Mouse (Mus musculus) frontal cortex, postnatal 36 days (tissue): ENCODE measurements around the gene Ecm1.

Experiments used
- DNase-seq, 2 experiments: peaks; one replicate each; pipeline ENCODE4 v3.0.0; 2022; ENCODE audit warnings: low spot score in 2 of 2

Gene Ecm1

DNA sequence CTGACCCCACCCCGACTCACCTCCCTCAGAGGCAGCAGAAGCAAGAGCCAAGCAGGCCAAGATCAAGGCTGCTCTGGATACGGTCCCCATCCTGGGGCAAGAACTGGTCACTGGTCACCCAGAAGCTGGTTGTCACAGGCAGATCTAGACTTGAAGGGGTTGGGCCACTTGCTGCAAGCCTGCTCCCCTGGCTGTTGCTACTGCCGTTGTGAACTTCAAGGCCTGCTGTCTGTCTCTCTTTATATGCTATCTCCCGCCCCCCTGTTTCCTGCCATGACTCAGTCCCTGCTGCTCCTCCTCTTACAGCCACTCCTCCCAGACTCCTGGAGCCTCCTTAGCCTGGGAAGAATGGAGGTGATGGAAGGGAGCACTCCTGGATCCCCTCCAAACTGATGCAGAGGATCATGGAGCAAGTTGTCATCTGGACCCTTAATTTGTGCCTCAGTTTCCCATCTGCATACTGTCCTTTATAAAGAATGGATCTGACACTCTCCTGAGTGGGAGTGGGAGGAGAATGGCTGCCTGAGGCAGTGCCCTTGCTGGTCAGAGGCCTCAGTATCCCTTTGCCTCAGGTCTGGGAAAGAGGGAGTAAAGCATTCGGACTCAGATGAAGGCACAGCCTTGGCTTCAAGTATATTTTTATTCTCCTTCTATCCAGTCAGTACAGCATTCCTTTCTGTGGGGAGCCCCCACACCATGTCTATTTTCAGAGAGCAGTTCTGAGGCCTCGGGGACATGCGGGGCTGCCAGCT, at the start of gene Ecm1:
Gene Ecm1 (minus strand): TSS at position 217 of the 752 bp plus-strand sequence.
- DNase-seq, result peak; percentile 54 to 56

GRCm38 (mm10) chr3:95785501-95785900, 46.1 kb upstream of the Ecm1 start:
- no peak for DNase-seq

DNA sequence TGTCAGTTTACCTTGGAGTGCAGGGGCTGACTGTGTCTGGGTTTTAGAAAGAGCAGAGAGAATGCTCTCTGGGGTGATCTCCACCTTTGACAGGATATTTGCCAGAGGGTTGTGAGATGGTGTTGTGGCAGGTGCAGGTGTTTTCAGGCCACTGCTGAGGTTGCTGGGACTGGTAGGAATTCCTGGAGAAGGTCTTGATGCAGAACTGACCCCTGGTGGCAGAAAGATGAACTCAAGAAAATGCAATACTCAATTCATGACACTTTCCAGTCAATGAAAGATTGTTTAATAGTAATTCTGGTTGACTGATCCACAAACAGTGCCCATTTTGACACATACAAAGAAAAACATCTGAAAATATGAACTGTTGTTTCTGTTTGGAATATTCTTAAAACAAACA, 32.6 kb upstream of the Ecm1 start:
- no peak for DNase-seq

DNA sequence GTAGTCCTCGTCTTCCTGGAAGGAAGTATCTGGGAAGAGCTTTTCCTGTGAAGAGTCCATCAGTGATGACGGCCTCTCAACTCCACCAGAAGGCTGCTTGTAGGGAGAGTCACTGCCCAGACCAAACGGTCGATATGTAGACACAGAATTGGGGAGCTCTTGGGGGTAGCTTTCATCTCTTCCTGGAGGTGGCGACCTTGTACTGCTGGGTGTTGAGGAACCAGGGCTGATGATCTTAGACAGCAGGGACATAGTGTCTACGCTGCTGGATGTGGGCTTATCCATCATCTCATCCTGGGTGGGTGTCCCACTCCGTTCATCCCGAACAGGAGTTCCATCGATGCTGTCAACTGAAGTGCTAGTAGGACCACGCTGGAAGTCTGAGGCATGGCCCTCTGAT, 26.2 kb upstream of the Ecm1 start:
- DNase-seq, result no peak

DNA sequence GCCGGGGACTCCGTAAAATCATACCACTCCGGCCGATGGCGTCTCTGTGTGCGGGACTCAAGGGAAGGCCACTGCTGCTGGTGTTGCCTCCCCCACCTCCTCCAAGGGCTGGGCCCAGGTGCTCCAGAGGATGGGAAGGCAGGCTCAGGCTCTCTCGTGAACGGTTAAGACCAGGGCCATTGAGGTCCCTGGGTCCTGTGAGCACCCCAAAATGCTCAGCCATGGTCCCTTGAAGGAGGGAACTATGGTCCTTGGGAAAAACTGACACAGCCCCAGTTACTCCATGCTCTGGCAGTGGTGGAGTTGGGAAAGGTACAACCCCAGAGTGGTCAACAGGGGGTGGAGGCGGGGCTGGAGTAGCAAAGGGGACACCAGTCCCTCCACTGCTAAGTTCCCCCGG, 24.4 kb upstream of the Ecm1 start:
- no peak for DNase-seq

GRCm38 (mm10) chr3:95762961-95763360, 23.6 kb upstream of the Ecm1 start:
- DNase-seq, result no peak

DNA sequence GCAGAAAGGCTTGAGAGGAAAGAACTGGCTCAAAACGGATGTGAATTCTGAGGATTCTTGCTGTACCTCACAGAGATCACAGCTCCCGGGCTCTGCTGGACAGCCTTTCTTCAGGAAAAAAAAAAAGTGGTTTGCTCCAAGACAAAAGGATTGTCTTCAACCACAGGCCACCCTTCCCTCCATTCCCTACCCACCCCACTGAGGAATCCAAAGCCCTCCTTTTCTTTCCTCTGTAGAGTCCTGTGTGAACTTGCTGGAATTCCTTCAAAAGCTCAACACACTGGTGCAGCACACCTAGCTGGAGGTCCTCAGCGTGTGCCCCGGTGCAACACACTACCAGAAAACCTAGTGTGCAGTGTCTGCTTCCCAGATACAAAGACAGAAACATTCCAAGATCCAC, 22.4 kb upstream of the Ecm1 start:
- no peak for DNase-seq

GRCm38 (mm10) chr3:95760656-95761055, 21.3 kb upstream of the Ecm1 start:
- DNase-seq, result no peak

GRCm38 (mm10) chr3:95760106-95760505, 20.7 kb upstream of the Ecm1 start, which contains the start of gene Tars2:
Tars2 (minus strand) TSS chr3:95760206.
- no peak for DNase-seq

DNA sequence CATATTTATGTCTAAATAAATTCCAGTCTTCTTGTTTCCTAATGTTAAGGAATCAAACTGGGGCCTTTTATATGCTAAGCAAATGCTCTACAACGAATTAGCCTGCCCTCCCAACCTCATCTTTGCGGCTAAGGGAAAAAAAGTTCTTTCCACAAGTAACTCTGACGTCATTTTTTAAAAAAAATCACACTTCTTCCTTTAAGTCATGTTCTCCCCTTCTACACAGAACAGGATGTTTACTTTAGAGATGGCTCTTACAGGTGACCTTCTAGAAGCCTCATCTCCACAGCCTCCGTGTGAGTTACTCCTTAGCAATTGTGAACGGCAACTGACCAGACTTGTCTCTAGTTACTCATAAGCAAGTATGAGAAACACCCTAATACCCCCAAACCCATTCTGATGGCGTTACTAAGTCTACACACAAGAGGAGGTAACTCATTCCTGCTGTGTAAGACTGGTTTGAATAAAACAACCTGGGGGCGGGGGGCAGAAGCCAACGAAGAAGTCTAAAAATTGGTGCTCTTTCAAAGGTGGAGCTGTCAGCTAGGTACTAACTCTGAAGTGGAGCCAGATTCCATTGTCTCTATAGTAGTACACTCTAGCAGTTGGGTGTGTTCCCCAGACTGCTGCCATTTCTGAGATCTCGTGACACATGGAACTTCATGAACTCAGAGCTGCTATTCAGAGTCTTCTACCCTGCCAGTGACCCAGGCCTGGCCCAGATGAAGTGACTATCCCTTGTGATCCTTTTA, 19.3 kb upstream of the Ecm1 start:
- no peak for DNase-seq

DNA sequence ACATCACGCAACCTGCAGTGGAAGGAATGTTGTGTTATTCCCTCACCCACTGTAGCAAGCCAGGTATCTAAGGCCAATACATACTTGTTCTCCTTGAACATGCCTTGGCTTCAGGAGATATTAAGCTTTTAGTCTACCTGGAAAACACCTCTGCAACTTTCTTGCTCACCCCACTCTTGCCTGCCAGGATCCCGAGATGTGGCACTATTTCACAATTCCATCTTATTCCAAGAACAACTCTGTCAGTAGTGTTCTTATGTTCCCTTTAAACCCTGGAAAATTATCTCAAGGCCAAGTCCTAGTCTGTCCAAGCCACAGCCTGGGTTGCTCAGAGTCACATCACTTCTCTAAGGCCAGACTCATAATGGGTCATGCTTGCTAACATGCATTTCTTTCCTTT, 17.4 kb upstream of the Ecm1 start:
- no peak for DNase-seq

- DNase-seq, result peak; percentile 94 to 96
These were observed 15.2 kb upstream of the Ecm1 start for GRCm38 (mm10) chr3:95754345-95755206.

DNA sequence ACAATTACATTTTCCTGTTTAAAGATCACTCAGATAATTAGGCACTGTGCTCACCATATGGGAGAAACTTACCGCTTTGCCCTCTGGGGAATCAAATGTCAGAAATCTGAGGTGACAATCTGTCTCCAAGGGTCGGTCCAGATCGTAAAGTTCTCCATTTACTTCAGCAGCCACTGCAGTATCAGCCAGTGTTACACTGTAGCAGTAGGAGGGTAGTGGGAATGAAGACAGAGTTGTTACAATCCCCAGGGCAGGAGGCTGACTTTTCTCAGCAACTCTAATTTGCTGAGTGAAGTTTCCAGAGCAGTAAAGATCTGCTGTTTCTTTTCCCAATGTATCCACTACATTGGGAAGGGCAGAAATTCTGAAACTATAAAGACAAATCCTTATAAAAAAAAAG, 13.6 kb upstream of the Ecm1 start:
- no peak for DNase-seq

GRCm38 (mm10) chr3:95740406-95740805, 1.0 kb upstream of the Ecm1 start:
- no peak for DNase-seq

DNA sequence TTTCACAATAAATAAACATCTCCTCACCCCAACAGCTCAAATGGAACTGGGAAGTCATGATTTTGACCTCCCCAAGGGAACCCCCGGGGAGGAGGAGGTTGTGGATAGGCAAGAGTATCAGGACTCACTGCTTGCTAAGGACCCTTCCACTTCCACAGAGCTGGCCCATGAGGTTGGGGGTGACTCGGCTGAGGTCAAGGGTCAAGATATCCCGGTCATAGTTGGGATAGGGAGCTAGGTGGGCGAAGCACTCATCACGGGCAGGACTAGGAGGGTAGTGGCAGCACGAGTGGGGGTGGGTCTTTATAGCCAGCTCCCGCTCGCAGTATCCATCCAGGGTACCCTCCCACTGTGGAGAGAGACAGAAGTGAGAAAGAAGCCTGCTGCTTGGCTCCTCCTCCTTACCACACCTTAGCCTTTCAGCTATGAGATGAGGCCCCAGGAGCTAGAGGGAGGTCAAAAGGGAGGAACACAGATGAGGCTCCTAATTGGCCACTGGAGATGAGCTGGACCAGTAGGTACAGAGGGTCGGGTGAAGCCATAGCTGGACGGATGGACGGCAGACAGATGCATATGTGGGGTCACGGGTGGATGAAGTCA, 4.2 kb downstream of the Ecm1 start:
- DNase-seq, result no peak

- DNase-seq, result no peak
These were observed 5.2 kb downstream of the Ecm1 start for GRCm38 (mm10) chr3:95734092-95734702.

- DNase-seq, result no peak
These were observed 6.4 kb downstream of the Ecm1 start for GRCm38 (mm10) chr3:95732744-95733521.

DNA sequence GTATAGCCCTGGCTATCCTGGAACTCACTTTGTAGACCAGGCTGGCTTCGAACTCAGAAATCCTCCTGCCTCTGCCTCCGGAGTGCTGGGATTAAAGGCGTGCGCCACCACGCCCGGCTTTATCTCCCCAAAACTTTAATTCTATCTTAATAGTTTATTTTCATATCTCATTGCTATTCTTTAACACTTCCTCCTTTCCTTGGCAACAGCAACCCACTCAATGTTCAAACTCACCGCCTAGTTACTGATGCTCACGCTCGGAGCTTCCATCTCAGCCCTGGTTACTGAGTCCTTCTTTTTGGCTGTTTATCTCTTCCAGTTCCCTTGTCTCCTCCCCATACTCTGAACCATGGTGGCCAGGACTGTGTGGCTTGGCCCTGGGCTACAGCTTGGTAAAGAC, 7.1 kb downstream of the Ecm1 start:
- DNase-seq, result no peak

DNA sequence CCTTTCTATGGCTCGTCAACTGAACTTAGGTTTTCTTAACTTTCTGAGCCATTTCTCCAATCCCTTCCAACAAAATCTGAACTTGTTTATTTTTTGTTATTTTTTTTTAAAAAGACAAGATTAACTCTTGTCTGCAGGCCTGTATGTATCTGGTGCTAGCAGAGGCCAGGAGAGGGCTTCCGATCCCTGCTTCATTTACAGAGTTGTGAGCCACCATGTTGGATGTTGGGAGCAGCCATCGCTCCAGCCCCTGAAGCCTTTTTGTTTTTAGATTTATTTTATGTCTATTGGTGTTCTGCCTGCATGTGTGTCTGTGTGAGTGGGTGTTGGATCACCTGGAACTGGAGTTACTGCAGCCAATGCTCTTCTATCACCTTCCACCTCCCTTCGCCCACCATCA, 7.6 kb downstream of the Ecm1 start:
- no peak for DNase-seq

- DNase-seq, result no peak
These were observed 8.9 kb downstream of the Ecm1 start for GRCm38 (mm10) chr3:95730431-95730830.

DNA sequence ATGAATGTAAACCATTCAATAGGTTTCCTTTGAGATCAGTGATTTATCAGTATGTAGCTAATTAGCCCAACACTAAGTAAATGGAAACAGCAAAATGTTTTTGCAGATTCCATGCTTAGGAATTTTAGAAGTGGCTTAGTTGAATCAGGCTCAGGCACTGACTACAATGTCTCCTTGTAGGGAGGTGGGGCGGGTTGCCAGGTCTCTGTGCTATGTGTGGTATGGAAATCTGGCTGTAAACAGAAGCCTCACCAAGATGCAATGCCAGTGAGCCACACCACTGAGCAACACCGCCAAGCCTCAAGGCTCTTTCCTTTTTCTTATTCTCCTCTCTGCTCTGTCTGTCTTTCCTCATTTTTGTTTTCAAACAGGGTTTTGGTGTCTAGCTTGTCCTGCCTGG, 10.5 kb downstream of the Ecm1 start:
- DNase-seq, result no peak
